Comparison of ENCODE assay signal across 8 mouse cellular contexts in the genomic region with DNA sequence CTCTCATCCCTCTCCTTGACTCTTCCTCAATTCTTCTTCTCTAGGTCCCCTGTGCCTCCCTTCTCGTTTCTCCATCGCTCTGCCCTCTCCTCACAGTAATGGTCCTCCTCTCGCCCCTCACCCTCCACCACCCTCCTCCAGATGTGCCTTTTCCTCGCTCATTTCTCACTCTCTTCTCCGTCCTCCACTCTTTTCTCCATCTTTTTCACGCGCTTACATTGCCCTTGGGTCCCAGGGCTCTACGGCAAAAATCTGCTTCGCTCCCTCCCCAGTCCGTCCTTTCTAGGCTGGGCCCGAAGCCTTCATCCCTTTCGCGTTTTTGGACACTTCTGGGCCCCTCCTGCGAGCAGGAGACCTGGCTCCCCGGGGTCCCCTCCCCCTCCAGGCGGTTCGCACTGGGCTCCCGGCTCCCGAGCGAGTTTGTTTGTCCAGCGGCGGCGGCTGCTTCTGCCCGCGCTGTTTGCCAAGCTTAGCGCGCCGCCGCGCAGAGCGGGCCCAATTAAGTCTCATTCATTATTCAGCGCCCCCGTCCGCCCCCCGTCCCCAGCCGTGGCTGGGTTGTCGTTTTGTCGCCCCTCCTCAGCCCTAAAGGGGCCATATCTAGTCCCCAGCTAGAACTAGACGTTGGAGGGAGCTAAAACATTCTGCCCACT. TPM values are rescaled to one million over a fixed set of nuclear protein-coding genes. Genes with fewer than 3 reads are reported as not detected.
DNase-seq lines count a peak whose midpoint lies in the region; ATAC-seq and TF ChIP-seq lines count a peak whose summit lies in the region.

No protein-coding gene starts in this region.

- H3K36me3 ChIP-seq in embryonic facial prominence, embryonic 14.5 days (ENCODE audit: control insufficient read depth, insufficient read depth, low read length): no peaks in the 10 kb centered on the region
- no peaks in the 10 kb centered on the region for H3K36me3 ChIP-seq in intestine, embryonic 15.5 days
- no peaks in the 10 kb centered on the region for H3K36me3 ChIP-seq in lung, embryonic 14.5 days (ENCODE audit: insufficient read depth)
- H3K36me3 ChIP-seq in stomach, embryonic 14.5 days (ENCODE audit: control insufficient read depth, insufficient read depth, low read length): no peaks in the 10 kb centered on the region

- 1% methylated on average over 32 of the region's 39 CpGs for WGBS in embryonic facial prominence, embryonic 14.5 days
- WGBS in intestine, embryonic 15.5 days: 1% methylated on average over 39 of the region's 39 CpGs
- under 1% methylated on average over 39 of the region's 39 CpGs for WGBS in lung, embryonic 14.5 days
- WGBS in stomach, embryonic 14.5 days: under 1% methylated on average over 39 of the region's 39 CpGs

- no peak overlapping the region for H3K27ac ChIP-seq in gastrocnemius, adult 2 months
- no peak overlapping the region for H3K27ac ChIP-seq in embryonic facial prominence, embryonic 14.5 days (replicated peaks; ENCODE audit: low read depth, low read length)
- H3K27ac ChIP-seq in intestine, embryonic 15.5 days: no peak overlapping the region
- no peak overlapping the region for H3K27ac ChIP-seq in lung, embryonic 14.5 days (ENCODE audit: low read depth)
- no peak overlapping the region for H3K27ac ChIP-seq in stomach, embryonic 14.5 days (ENCODE audit: low read length)

- H3K27me3 ChIP-seq in embryonic facial prominence, embryonic 14.5 days (replicated peaks; ENCODE audit: control insufficient read depth, insufficient read depth, low read length): peaks cover 77% of the 10 kb centered on the region
- peaks cover 61% of the 10 kb centered on the region for H3K27me3 ChIP-seq in intestine, embryonic 15.5 days (replicated peaks)
- H3K27me3 ChIP-seq in lung, embryonic 14.5 days (ENCODE audit: insufficient read depth, low read length): peaks cover 66% of the 10 kb centered on the region
- H3K27me3 ChIP-seq in stomach, embryonic 14.5 days (ENCODE audit: control insufficient read depth, insufficient read depth, low read length): peaks cover 58% of the 10 kb centered on the region

- intact Hi-C loops in gastrocnemius, adult 2 months (cut with DNase I): no loop called here

- H3K4me1 ChIP-seq in embryonic facial prominence, embryonic 14.5 days (ENCODE audit: control insufficient read depth, insufficient read depth, low read length): peaks cover 25% of the 10 kb centered on the region
- peaks cover 43% of the 10 kb centered on the region for H3K4me1 ChIP-seq in intestine, embryonic 15.5 days (replicated peaks)
- H3K4me1 ChIP-seq in lung, embryonic 14.5 days (ENCODE audit: insufficient read depth): peaks cover 3% of the 10 kb centered on the region; the same call in 1 of the 2 replicates
- peaks cover 31% of the 10 kb centered on the region for H3K4me1 ChIP-seq in stomach, embryonic 14.5 days (ENCODE audit: control insufficient read depth, insufficient read depth, low read length)

- H3K9me3 ChIP-seq in embryonic facial prominence, embryonic 14.5 days (ENCODE audit: control insufficient read depth, low read length): no peaks in the 10 kb centered on the region
- H3K9me3 ChIP-seq in intestine, embryonic 15.5 days: no peaks in the 10 kb centered on the region
- H3K9me3 ChIP-seq in lung, embryonic 14.5 days (ENCODE audit: low read depth, low read length): no peaks in the 10 kb centered on the region
- H3K9me3 ChIP-seq in stomach, embryonic 14.5 days (ENCODE audit: control insufficient read depth, low read depth, low read length): no peaks in the 10 kb centered on the region

- peak; percentile 45 for DNase-seq in gastrocnemius, adult 2 months
- no peak for DNase-seq in gastrocnemius, adult 18-20 months (ENCODE audit: low spot score)
- no peak for DNase-seq in embryonic facial prominence, embryonic 14.5 days (ENCODE audit: low spot score)
- peak; percentile 53 for DNase-seq in lung, embryonic 14.5 days
- no peak for DNase-seq in adipocyte (ENCODE audit: low spot score)
- no peak for DNase-seq in frontal cortex, adult 2 months (ENCODE audit: extremely low spot score in 1 of 2, low spot score in 1 of 2)

- H3K9ac ChIP-seq in embryonic facial prominence, embryonic 14.5 days (ENCODE audit: low read depth, low read length): peak overlapping the region; percentile 37; the same call in 1 of the 2 replicates
- peak overlapping the region; percentile 24 for H3K9ac ChIP-seq in intestine, embryonic 15.5 days
- peak overlapping the region; percentile 35; the same call in 1 of the 2 replicates for H3K9ac ChIP-seq in lung, embryonic 14.5 days
- no peak overlapping the region for H3K9ac ChIP-seq in stomach, embryonic 14.5 days (replicated peaks; ENCODE audit: low read depth, low read length)

- peak overlapping the region; percentile 67 for H3K4me3 ChIP-seq in gastrocnemius, adult 2 months
- H3K4me3 ChIP-seq in embryonic facial prominence, embryonic 14.5 days (ENCODE audit: low read depth, low read length): peak overlapping the region; percentile 39
- H3K4me3 ChIP-seq in intestine, embryonic 15.5 days (replicated peaks): peak overlapping the region; percentile 41
- peak overlapping the region; percentile 37 for H3K4me3 ChIP-seq in lung, embryonic 14.5 days (ENCODE audit: low read depth, low read length)
- peak overlapping the region; percentile 34 for H3K4me3 ChIP-seq in stomach, embryonic 14.5 days (ENCODE audit: low read depth, low read length)

- H3K4me2 ChIP-seq in embryonic facial prominence, embryonic 14.5 days (ENCODE audit: low read depth, low read length): peak overlapping the region; percentile 61
- H3K4me2 ChIP-seq in intestine, embryonic 15.5 days (replicated peaks): peak overlapping the region; percentile 76
- peak overlapping the region; percentile 67 for H3K4me2 ChIP-seq in lung, embryonic 14.5 days
- H3K4me2 ChIP-seq in stomach, embryonic 14.5 days (replicated peaks; ENCODE audit: low read depth, low read length): peak overlapping the region; percentile 60

- TF ChIP-seq CTCF in gastrocnemius, adult 2 months (IDR thresholded peaks at IDR 0.05): no peak
- TF ChIP-seq CTCF in lung, embryonic 14.5 days (IDR thresholded peaks at IDR 0.05; ENCODE audit: low read depth): no peak

- no peak for ATAC-seq in embryonic facial prominence, embryonic 14.5 days (ENCODE audit: low read depth)
- ATAC-seq in intestine, embryonic 15.5 days: no peak
- no peak for ATAC-seq in lung, embryonic 14.5 days (ENCODE audit: insufficient read depth)
- ATAC-seq in stomach, embryonic 14.5 days (ENCODE audit: insufficient number of reproducible peaks, insufficient read depth, low FRiP score, low read depth): no peak

RNA-seq across cellular contexts. Expression of gene Dnajc22, which starts 5.0 kb away (rescaled TPM):
- total RNA-seq in gastrocnemius, adult 2 months (2021): not detected
- under 1 TPM in 1 of 2 experiments, not detected in 1; 0.19 TPM for total RNA-seq in gastrocnemius, adult 18-20 months (2021)
- polyA plus RNA-seq in embryonic facial prominence, embryonic 14.5 days (2014; fragmentation: Nextera tagmentation; extraction: Ambion mirVana): 0.38 TPM in 1 of 2 replicates, not detected in the other
- polyA plus RNA-seq in intestine, embryonic 15.5 days (2015; fragmentation: Nextera tagmentation; extraction: Ambion mirVana): 37.4 and 39.0 TPM in 2 replicates
- 0.42 and 0.78 TPM in 2 replicates for polyA plus RNA-seq in lung, embryonic 14.5 days (2014; fragmentation: Nextera tagmentation; extraction: Ambion mirVana)
- 9.3 and 11.0 TPM in 2 replicates for polyA plus RNA-seq in stomach, embryonic 14.5 days (2014; fragmentation: Nextera tagmentation; extraction: Ambion mirVana)
- polyA plus RNA-seq in frontal cortex, adult 2 months (2012; rRNA removed): 0.06 TPM in 1 of 2 replicates, not detected in the other

RNA-seq across cellular contexts. Expression of gene C1ql4, which starts 10.3 kb away (rescaled TPM):
- total RNA-seq in gastrocnemius, adult 2 months (2021): not detected
- total RNA-seq in gastrocnemius, adult 18-20 months (2021): not detected
- polyA plus RNA-seq in embryonic facial prominence, embryonic 14.5 days (2014; fragmentation: Nextera tagmentation; extraction: Ambion mirVana): 0.11 and 0.13 TPM in 2 replicates
- polyA plus RNA-seq in intestine, embryonic 15.5 days (2015; fragmentation: Nextera tagmentation; extraction: Ambion mirVana): 0.09 TPM in 1 of 2 replicates, not detected in the other
- not detected in 2 replicates for polyA plus RNA-seq in lung, embryonic 14.5 days (2014; fragmentation: Nextera tagmentation; extraction: Ambion mirVana)
- 0.22 TPM in 1 of 2 replicates, not detected in the other for polyA plus RNA-seq in stomach, embryonic 14.5 days (2014; fragmentation: Nextera tagmentation; extraction: Ambion mirVana)
- not detected in 2 replicates for polyA plus RNA-seq in frontal cortex, adult 2 months (2012; rRNA removed)

RNA-seq across cellular contexts. Expression of gene Troap, which starts 23.6 kb away (rescaled TPM):
- not detected for total RNA-seq in gastrocnemius, adult 2 months (2021)
- under 1 TPM in 1 of 2 experiments, not detected in 1; 0.21 TPM for total RNA-seq in gastrocnemius, adult 18-20 months (2021)
- polyA plus RNA-seq in embryonic facial prominence, embryonic 14.5 days (2014; fragmentation: Nextera tagmentation; extraction: Ambion mirVana): 15.3 and 24.4 TPM in 2 replicates
- polyA plus RNA-seq in intestine, embryonic 15.5 days (2015; fragmentation: Nextera tagmentation; extraction: Ambion mirVana): 24.7 and 25.4 TPM in 2 replicates
- polyA plus RNA-seq in lung, embryonic 14.5 days (2014; fragmentation: Nextera tagmentation; extraction: Ambion mirVana): 33.4 and 35.1 TPM in 2 replicates
- polyA plus RNA-seq in stomach, embryonic 14.5 days (2014; fragmentation: Nextera tagmentation; extraction: Ambion mirVana): 22.7 and 24.6 TPM in 2 replicates
- 0.62 and 1.3 TPM in 2 replicates for polyA plus RNA-seq in frontal cortex, adult 2 months (2012; rRNA removed)

RNA-seq across cellular contexts. Expression of gene Spats2, which starts 27.8 kb away (rescaled TPM):
- total RNA-seq in gastrocnemius, adult 2 months (2021): 1 to 10 TPM; 3.7 to 4.3 TPM
- 1 to 10 TPM; 3.8 to 4.6 TPM for total RNA-seq in gastrocnemius, adult 18-20 months (2021)
- 35.5 and 38.9 TPM in 2 replicates for polyA plus RNA-seq in embryonic facial prominence, embryonic 14.5 days (2014; fragmentation: Nextera tagmentation; extraction: Ambion mirVana)
- polyA plus RNA-seq in intestine, embryonic 15.5 days (2015; fragmentation: Nextera tagmentation; extraction: Ambion mirVana): 26.6 and 34.7 TPM in 2 replicates
- 39.7 and 39.8 TPM in 2 replicates for polyA plus RNA-seq in lung, embryonic 14.5 days (2014; fragmentation: Nextera tagmentation; extraction: Ambion mirVana)
- 34.2 and 35.5 TPM in 2 replicates for polyA plus RNA-seq in stomach, embryonic 14.5 days (2014; fragmentation: Nextera tagmentation; extraction: Ambion mirVana)
- polyA plus RNA-seq in frontal cortex, adult 2 months (2012; rRNA removed): 36.9 and 39.7 TPM in 2 replicates

RNA-seq across cellular contexts. Expression of gene Prph, which starts 43.0 kb away (rescaled TPM):
- total RNA-seq in gastrocnemius, adult 2 months (2021): 1 to 10 TPM in 1 of 2 experiments, under 1 TPM in 1; 0.31 to 1.2 TPM
- under 1 TPM; 0.43 to 0.88 TPM for total RNA-seq in gastrocnemius, adult 18-20 months (2021)
- 66.3 and 71.0 TPM in 2 replicates for polyA plus RNA-seq in embryonic facial prominence, embryonic 14.5 days (2014; fragmentation: Nextera tagmentation; extraction: Ambion mirVana)
- polyA plus RNA-seq in intestine, embryonic 15.5 days (2015; fragmentation: Nextera tagmentation; extraction: Ambion mirVana): 46.9 and 48.1 TPM in 2 replicates
- 0.91 and 1.8 TPM in 2 replicates for polyA plus RNA-seq in lung, embryonic 14.5 days (2014; fragmentation: Nextera tagmentation; extraction: Ambion mirVana)
- polyA plus RNA-seq in stomach, embryonic 14.5 days (2014; fragmentation: Nextera tagmentation; extraction: Ambion mirVana): 31.1 and 38.9 TPM in 2 replicates
- polyA plus RNA-seq in frontal cortex, adult 2 months (2012; rRNA removed): 0.69 and 0.90 TPM in 2 replicates

Comparison
In these comparisons a context has a peak if more than half of its experiments do, and no peak if none do; other contexts are left out.
1. DNase-seq: peak in gastrocnemius, adult 2 months (single experiment) and lung, embryonic 14.5 days (single experiment); none in gastrocnemius, adult 18-20 months (single experiment), embryonic facial prominence, embryonic 14.5 days (single experiment), adipocyte (single experiment) and frontal cortex, adult 2 months (0 of 2).
2. Peak in every context shown above with its lines, with median percentiles within 50 percentile points of each other: H3K4me3 ChIP-seq and H3K4me2 ChIP-seq.